Mouse (Mus musculus) CH12.LX (cell line): ENCODE measurements at regions not wholly inside any gene's neighbourhood (a gene's known extent, or its start where the extent isn't known, plus 50 kb on each side); places are given as distances from the start of the nearest gene placed in this dataset.

ENCODE experiments used
- DNase-seq: peaks from one replicate; pipeline ENCODE4 v3.0.0-alpha.2; 2013; ENCODE audit errors: extremely low read depth
- H3K27ac ChIP-seq: 2 replicates; pipeline ENCODE4 v1.5.1; 2012; ENCODE audit warnings: low read depth, mild to moderate bottlenecking, control low read depth, moderate library complexity; ENCODE audit not compliant: insufficient read depth
- H3K27me3 ChIP-seq: replicated peaks from 2 replicates; pipeline ENCODE3; 2012; ENCODE audit warnings: inconsistent platforms
- H3K36me3 ChIP-seq, 2 experiments: replicated peaks in 1 of 2; 2 replicates each; pipeline versions ENCODE3 to v1.6.1; 2012; ENCODE audit warnings: inconsistent platforms in 1 of 2, low read length in 1 of 2, mild to moderate bottlenecking in 1 of 2, mixed read lengths in 1 of 2, moderate library complexity in 1 of 2; ENCODE audit not compliant: control insufficient read depth in 1 of 2, insufficient read depth in 1 of 2
- H3K4me1 ChIP-seq, 2 experiments: 2 replicates each; pipeline ENCODE4 v1.6.1; 2012; ENCODE audit warnings: inconsistent platforms in 1 of 2, moderate library complexity in 1 of 2; ENCODE audit not compliant: insufficient read depth in 2 of 2, control insufficient read depth in 1 of 2
- H3K4me2 ChIP-seq: 2 replicates; pipeline ENCODE4 v1.6.1; 2012; ENCODE audit warnings: low read depth, mild to moderate bottlenecking, control low read depth; ENCODE audit not compliant: poor library complexity, insufficient read depth, severe bottlenecking
- H3K4me3 ChIP-seq, 3 experiments: fragments of 150-350 bp in 1 of 3; sonication (generic) in 1 of 3; replicated peaks in 1 of 3; 2 replicates each; pipeline versions ENCODE3 to v1.5.1; 2011 to 2012; ENCODE audit warnings: low read depth in 2 of 3, low read length in 2 of 3, mild to moderate bottlenecking in 2 of 3, moderate library complexity in 2 of 3, control low read depth in 1 of 3, improper control_type of control experiment in 1 of 3, inconsistent platforms in 1 of 3, mixed read lengths in 1 of 3; ENCODE audit not compliant: poor library complexity in 1 of 3
- H3K79me2 ChIP-seq: replicated peaks from 2 replicates; pipeline ENCODE4 v1.6.1; 2012; ENCODE audit warnings: mild to moderate bottlenecking, moderate library complexity; ENCODE audit not compliant: control insufficient read depth, poor library complexity, insufficient read depth, severe bottlenecking; ENCODE audit errors: extremely low read depth
- H3K9ac ChIP-seq: 2 replicates; pipeline ENCODE4 v1.6.1; 2012; ENCODE audit warnings: low read depth, mild to moderate bottlenecking, control low read depth, moderate library complexity; ENCODE audit not compliant: insufficient read depth
- H3K9me3 ChIP-seq: replicated peaks from 2 replicates; pipeline ENCODE3; 2012; ENCODE audit warnings: low read length, inconsistent platforms, mixed read lengths
- CHD1 ChIP-seq: IDR thresholded peaks from 2 replicates; pipeline ENCODE4 v1.6.1; 2012; ENCODE audit warnings: low read depth, low read length, improper control_type of control experiment, inconsistent platforms
- CHD2 ChIP-seq: IDR thresholded peaks from 2 replicates; pipeline ENCODE4 v1.6.1; 2011; ENCODE audit warnings: low read length, improper control_type of control experiment
- E2F4 ChIP-seq: IDR thresholded peaks from 2 replicates; pipeline ENCODE4 v1.6.1; 2011; ENCODE audit warnings: low read depth, low read length, improper control_type of control experiment; ENCODE audit not compliant: insufficient replicate concordance
- ELF1 ChIP-seq: IDR thresholded peaks from 2 replicates; pipeline ENCODE4 v1.6.1; 2014; ENCODE audit warnings: low read depth, mild to moderate bottlenecking, inconsistent platforms, low read length, improper control_type of control experiment
- GABPA ChIP-seq: IDR thresholded peaks from 2 replicates; pipeline ENCODE4 v1.6.1; 2012; ENCODE audit warnings: low read depth, low read length, improper control_type of control experiment, inconsistent platforms; ENCODE audit not compliant: insufficient replicate concordance
- JUN ChIP-seq: IDR thresholded peaks from 2 replicates; pipeline ENCODE4 v1.6.1; 2011; ENCODE audit warnings: low read depth, mild to moderate bottlenecking, low read length, improper control_type of control experiment, moderate library complexity; ENCODE audit not compliant: insufficient read depth
- MAX ChIP-seq: IDR thresholded peaks from 2 replicates; pipeline ENCODE4 v1.6.1; 2011; ENCODE audit warnings: low read length, improper control_type of control experiment
- MYC ChIP-seq: IDR thresholded peaks from 2 replicates; pipeline ENCODE4 v1.6.1; 2011; ENCODE audit warnings: low read depth, mild to moderate bottlenecking, improper control_type of control experiment, low read length
- RCOR1 ChIP-seq: conservative IDR thresholded peaks from 2 replicates; pipeline ENCODE4 v1.6.1; 2012; ENCODE audit warnings: low read depth, mild to moderate bottlenecking, inconsistent platforms, low read length, improper control_type of control experiment
- SMC3 ChIP-seq: IDR thresholded peaks from 2 replicates; pipeline ENCODE4 v1.6.1; 2011; ENCODE audit warnings: low read depth, low read length, improper control_type of control experiment
- UBTF ChIP-seq: IDR thresholded peaks from 2 replicates; pipeline ENCODE4 v1.6.1; 2012; ENCODE audit warnings: low read depth, mild to moderate bottlenecking, inconsistent platforms, low read length, improper control_type of control experiment, moderate library complexity
- ZKSCAN1 ChIP-seq: IDR thresholded peaks from 2 replicates; pipeline ENCODE4 v1.6.1; 2012; ENCODE audit warnings: low read depth, inconsistent platforms, low read length, improper control_type of control experiment, borderline replicate concordance
- ZMIZ1 ChIP-seq: IDR thresholded peaks from 2 replicates; pipeline ENCODE4 v1.6.1; 2012; ENCODE audit warnings: low read depth, mild to moderate bottlenecking, inconsistent platforms, low read length, improper control_type of control experiment
- dilution Hi-C: fragments of 300-500 bp; cut with MboI; formaldehyde crosslinking; loops from 2 replicates; pipeline ENCODE4 v1.14.3; 2020; ENCODE audit warnings: low sequenced_read_pairs; ENCODE audit not compliant: extremely low pct_unique_long_range_greater_than_20kb, extremely low pct_ligation_motif_present
- in situ Hi-C: fragments of 300-500 bp; cut with MboI; formaldehyde crosslinking; loops from 3 replicates; pipeline ENCODE4 v1.14.3; 2019; ENCODE audit warnings: low sequenced_read_pairs, low pct_ligation_motif_present, low pct_unique_long_range_greater_than_20kb, mixed read lengths

GRCm38 (mm10) chr7:125034196-125034595, 410.3 kb upstream of the Kdm8 start:
- no peak overlapping the region for H3K9ac ChIP-seq
- in situ Hi-C loops (no loop called here), dilution Hi-C loops (no loop called here)
- DNase-seq: no peak
- no peaks in the 10 kb centered on the region for H3K36me3 ChIP-seq
- TF ChIP-seq ZKSCAN1 (no peak), SMC3 (no peak), CHD2 (no peak), UBTF (no peak), ELF1 (no peak), MYC (no peak), MAX (no peak), CHD1 (no peak), ZMIZ1 (no peak)
- H3K4me1 ChIP-seq: no peaks in the 10 kb centered on the region
- peaks cover 48% of the 10 kb centered on the region for H3K27me3 ChIP-seq
- H3K4me2 ChIP-seq: no peak overlapping the region
- no peak overlapping the region for H3K4me3 ChIP-seq
- peaks cover under 1% of the 10 kb centered on the region for H3K9me3 ChIP-seq
- H3K79me2 ChIP-seq: no peaks in the 10 kb centered on the region
- no peak overlapping the region for H3K27ac ChIP-seq

GRCm38 (mm10) chr7:125036098-125036991, 408.1 kb upstream of the Kdm8 start:
- no peaks in the 10 kb centered on the region for H3K79me2 ChIP-seq
- no peak overlapping the region for H3K4me2 ChIP-seq
- H3K36me3 ChIP-seq: no peaks in the 10 kb centered on the region
- TF ChIP-seq E2F4 (no peak), RCOR1 (no peak), JUN (no peak), ELF1 (no peak), ZMIZ1 (no peak), UBTF (no peak), GABPA (no peak)
- no peak for DNase-seq
- no peak overlapping the region for H3K9ac ChIP-seq
- H3K9me3 ChIP-seq: no peaks in the 10 kb centered on the region
- in situ Hi-C loops (no loop called here), dilution Hi-C loops (no loop called here)
- no peak overlapping the region for H3K4me3 ChIP-seq
- no peaks in the 10 kb centered on the region for H3K4me1 ChIP-seq
- no peak overlapping the region for H3K27ac ChIP-seq
- peaks cover 57% of the 10 kb centered on the region for H3K27me3 ChIP-seq
